Mouse (Mus musculus): ENCODE results near the gene Sec31a. TPM values are rescaled to one million over a fixed set of nuclear protein-coding genes. Genes with fewer than 3 reads are reported as not detected.

The Sec31a gene
- polyA plus RNA-seq, 1 experiment from 2014 or later = 92.2 TPM

- Histone ChIP-seq H3K27ac (ENCODE audit: low read depth, low read length) (no peak overlapping the region), H3K36me3 (ENCODE audit: control insufficient read depth, insufficient read depth, low read length) (peaks cover 9% of the 10 kb centered on the region; the same call in 1 of the 2 replicates), H3K9ac (ENCODE audit: low read length) (no peak overlapping the region), H3K4me2 (no peak overlapping the region), H3K27me3 (ENCODE audit: control insufficient read depth, insufficient read depth, low read length) (no peaks in the 10 kb centered on the region), H3K4me1 (ENCODE audit: control insufficient read depth, insufficient read depth, low read length) (no peaks in the 10 kb centered on the region), H3K9me3 (ENCODE audit: control insufficient read depth, low read length) (no peaks in the 10 kb centered on the region), H3K4me3 (ENCODE audit: low read depth, low read length) (no peak overlapping the region)
- ATAC-seq (ENCODE audit: low FRiP score) = no peak
- DNase-seq (ENCODE audit: low spot score, missing footprints) = no peak
- WGBS = 93% methylated on average over 6 of the region's 6 CpGs
Measured at GRCm38 (mm10) chr5:100369093-100369492, 46.9 kb downstream of the Sec31a start.

DNA sequence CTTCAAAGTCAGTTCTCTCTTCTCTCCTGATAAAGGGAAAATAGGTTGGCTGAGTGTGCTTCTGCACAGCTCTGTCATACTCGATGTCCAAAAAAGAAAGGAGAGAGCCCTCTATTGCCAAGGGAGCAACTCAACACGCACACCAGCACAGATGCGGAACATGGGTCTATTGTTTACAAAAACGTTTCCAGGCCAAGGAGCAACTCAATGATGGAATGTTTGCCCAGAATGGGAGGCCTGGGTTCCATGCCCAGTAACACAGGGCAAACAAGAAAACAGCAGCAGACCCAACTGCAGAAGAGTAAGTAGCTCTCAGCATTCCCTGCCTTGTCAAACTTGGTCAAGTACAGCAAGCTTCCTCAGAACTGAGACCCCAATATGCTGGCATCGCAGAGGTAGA lies 47.5 kb downstream of the Sec31a start:
- Histone ChIP-seq H3K36me3 (ENCODE audit: control insufficient read depth, insufficient read depth, low read length) (peaks cover 11% of the 10 kb centered on the region), H3K27me3 (ENCODE audit: control insufficient read depth, insufficient read depth, low read length) (no peaks in the 10 kb centered on the region), H3K9ac (ENCODE audit: low read length) (no peak overlapping the region), H3K27ac (ENCODE audit: low read depth, low read length) (no peak overlapping the region), H3K4me3 (ENCODE audit: low read depth, low read length) (no peak overlapping the region), H3K4me1 (ENCODE audit: control insufficient read depth, insufficient read depth, low read length) (no peaks in the 10 kb centered on the region), H3K9me3 (ENCODE audit: control insufficient read depth, low read length) (no peaks in the 10 kb centered on the region), H3K4me2 (no peak overlapping the region)
- no peak for DNase-seq (ENCODE audit: low spot score, missing footprints)
- ATAC-seq (ENCODE audit: low FRiP score) = no peak
- 83% methylated on average over 5 of the region's 5 CpGs for WGBS

- no peak overlapping the region for H3K4me2 ChIP-seq
- H3K4me1 ChIP-seq (ENCODE audit: control insufficient read depth, insufficient read depth, low read length) = no peaks in the 10 kb centered on the region
- no peak overlapping the region for H3K4me3 ChIP-seq (ENCODE audit: low read depth, low read length)
- 91% methylated on average over 2 of the region's 2 CpGs for WGBS
- H3K36me3 ChIP-seq (ENCODE audit: control insufficient read depth, insufficient read depth, low read length) = peaks cover 11% of the 10 kb centered on the region
- ATAC-seq (ENCODE audit: low FRiP score) (no peak), DNase-seq (ENCODE audit: low spot score, missing footprints) (no peak)
- H3K9ac ChIP-seq (ENCODE audit: low read length) = no peak overlapping the region
- H3K27ac ChIP-seq (ENCODE audit: low read depth, low read length) = no peak overlapping the region
- no peaks in the 10 kb centered on the region for H3K27me3 ChIP-seq (ENCODE audit: control insufficient read depth, insufficient read depth, low read length)
- H3K9me3 ChIP-seq (ENCODE audit: control insufficient read depth, low read length) = no peaks in the 10 kb centered on the region
Measured at GRCm38 (mm10) chr5:100367051-100367450, 49.0 kb downstream of the Sec31a start.

- no peaks in the 10 kb centered on the region for H3K9me3 ChIP-seq (ENCODE audit: control insufficient read depth, low read length)
- H3K9ac ChIP-seq (ENCODE audit: low read length) = no peak overlapping the region
- H3K27me3 ChIP-seq (ENCODE audit: control insufficient read depth, insufficient read depth, low read length) = no peaks in the 10 kb centered on the region
- H3K27ac ChIP-seq (ENCODE audit: low read depth, low read length) = no peak overlapping the region
- no peak overlapping the region for H3K4me2 ChIP-seq
- WGBS = 96% methylated on average over 6 of the region's 6 CpGs
- DNase-seq (ENCODE audit: low spot score, missing footprints) = no peak
- no peak overlapping the region for H3K4me3 ChIP-seq (ENCODE audit: low read depth, low read length)
- peaks cover 2% of the 10 kb centered on the region for H3K36me3 ChIP-seq (ENCODE audit: control insufficient read depth, insufficient read depth, low read length)
- no peaks in the 10 kb centered on the region for H3K4me1 ChIP-seq (ENCODE audit: control insufficient read depth, insufficient read depth, low read length)
- no peak for ATAC-seq (ENCODE audit: low FRiP score)
Measured at GRCm38 (mm10) chr5:100360296-100360695, 55.7 kb downstream of the Sec31a start.

DNA sequence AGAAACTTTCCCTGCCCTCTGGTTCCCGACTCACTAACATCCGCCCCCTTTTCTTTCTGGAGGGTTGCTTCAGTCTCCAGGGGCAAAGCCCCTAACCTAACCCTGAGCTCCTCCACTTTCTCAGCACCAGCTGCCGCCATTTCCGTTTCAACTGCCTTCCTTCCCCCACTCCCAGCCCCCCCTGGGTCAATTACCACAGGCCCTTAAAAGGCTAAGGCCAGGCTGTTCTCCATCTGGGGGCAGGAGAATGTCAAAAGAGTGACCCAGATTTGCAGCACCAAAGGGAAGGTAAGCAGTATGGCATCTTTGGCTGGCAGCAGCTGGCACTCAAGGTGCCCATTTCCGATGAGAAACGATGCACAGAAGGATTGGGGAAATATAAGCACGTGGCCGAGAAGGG lies 57.7 kb downstream of the Sec31a start:
- no peaks in the 10 kb centered on the region for H3K27me3 ChIP-seq (ENCODE audit: control insufficient read depth, insufficient read depth, low read length)
- H3K9me3 ChIP-seq (ENCODE audit: control insufficient read depth, low read length) = no peaks in the 10 kb centered on the region
- ATAC-seq (ENCODE audit: low FRiP score) (no peak), DNase-seq (ENCODE audit: low spot score, missing footprints) (no peak)
- H3K9ac ChIP-seq (ENCODE audit: low read length) = no peak overlapping the region
- H3K4me2 ChIP-seq = no peak overlapping the region
- H3K4me1 ChIP-seq (ENCODE audit: control insufficient read depth, insufficient read depth, low read length) = no peaks in the 10 kb centered on the region
- WGBS = 60% methylated on average over 8 of the region's 8 CpGs
- no peaks in the 10 kb centered on the region; the same call in 1 of the 2 replicates for H3K36me3 ChIP-seq (ENCODE audit: control insufficient read depth, insufficient read depth, low read length)
- no peak overlapping the region for H3K27ac ChIP-seq (ENCODE audit: low read depth, low read length)
- no peak overlapping the region for H3K4me3 ChIP-seq (ENCODE audit: low read depth, low read length)

- 95% methylated on average over 20 of the region's 20 CpGs for WGBS
- no peaks in the 10 kb centered on the region for H3K27me3 ChIP-seq (ENCODE audit: control insufficient read depth, insufficient read depth, low read length)
Measured at GRCm38 (mm10) chr5:100354644-100355043, 61.4 kb downstream of the Sec31a start.

GRCm38 (mm10) chr5:100352986-100353848 lies 62.8 kb downstream of the Sec31a start:
- Histone ChIP-seq H3K9me3 (ENCODE audit: control insufficient read depth, low read length) (no peaks in the 10 kb centered on the region), H3K4me1 (ENCODE audit: control insufficient read depth, insufficient read depth, low read length) (peaks cover 4% of the 10 kb centered on the region; the same call in 1 of the 2 replicates), H3K4me2 (no peak overlapping the region), H3K9ac (ENCODE audit: low read length) (no peak overlapping the region), H3K36me3 (ENCODE audit: control insufficient read depth, insufficient read depth, low read length) (no peaks in the 10 kb centered on the region), H3K4me3 (ENCODE audit: low read depth, low read length) (no peak overlapping the region), H3K27me3 (ENCODE audit: control insufficient read depth, insufficient read depth, low read length) (no peaks in the 10 kb centered on the region), H3K27ac (ENCODE audit: low read depth, low read length) (no peak overlapping the region)
- 76% methylated on average over 10 of the region's 10 CpGs for WGBS
- no peak for ATAC-seq (ENCODE audit: low FRiP score)
- DNase-seq (ENCODE audit: low spot score, missing footprints) = no peak

More at GRCm38 (mm10) chr5:100354644-100355043, 61.4 kb downstream of the Sec31a start:
- Histone ChIP-seq H3K4me2 (no peak overlapping the region), H3K27ac (ENCODE audit: low read depth, low read length) (no peak overlapping the region), H3K36me3 (ENCODE audit: control insufficient read depth, insufficient read depth, low read length) (no peaks in the 10 kb centered on the region), H3K4me3 (ENCODE audit: low read depth, low read length) (no peak overlapping the region), H3K4me1 (ENCODE audit: control insufficient read depth, insufficient read depth, low read length) (no peaks in the 10 kb centered on the region), H3K9ac (ENCODE audit: low read length) (no peak overlapping the region), H3K9me3 (ENCODE audit: control insufficient read depth, low read length) (no peaks in the 10 kb centered on the region)
- ATAC-seq (ENCODE audit: low FRiP score) (no peak), DNase-seq (ENCODE audit: low spot score, missing footprints) (no peak)

DNA sequence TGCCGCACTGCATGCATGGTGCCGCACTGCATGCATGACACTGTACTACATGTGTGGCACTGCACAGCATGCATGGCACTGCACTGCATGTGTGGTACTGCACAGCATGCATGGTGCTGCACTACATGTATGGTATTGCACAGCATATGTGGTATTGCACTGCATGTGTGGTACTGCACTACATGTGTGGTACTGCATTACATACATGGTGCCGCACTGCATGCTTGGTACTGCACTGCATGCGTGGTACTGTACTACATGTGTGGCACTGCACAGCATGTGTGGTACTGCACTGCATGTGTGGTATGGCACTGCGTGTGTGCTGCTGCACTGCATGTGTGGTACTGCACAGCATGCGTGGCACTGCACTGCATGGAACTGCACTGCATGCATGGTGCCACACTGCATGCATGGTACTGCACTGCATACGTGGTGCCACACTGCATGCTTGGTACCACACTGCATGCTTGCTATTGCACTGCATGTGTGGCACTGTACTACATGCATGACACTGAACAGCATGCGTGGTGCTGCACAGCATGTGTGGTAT lies 65.1 kb downstream of the Sec31a start:
- ATAC-seq (ENCODE audit: low FRiP score) = peak; percentile 43; the same call in 1 of the 2 replicates
- H3K36me3 ChIP-seq (ENCODE audit: control insufficient read depth, insufficient read depth, low read length) = no peaks in the 10 kb centered on the region
- H3K4me3 ChIP-seq (ENCODE audit: low read depth, low read length) = no peak overlapping the region
- DNase-seq (ENCODE audit: low spot score, missing footprints) = no peak
- H3K4me2 ChIP-seq = no peak overlapping the region
- no peaks in the 10 kb centered on the region for H3K9me3 ChIP-seq (ENCODE audit: control insufficient read depth, low read length)
- H3K4me1 ChIP-seq (ENCODE audit: control insufficient read depth, insufficient read depth, low read length) = peaks cover 4% of the 10 kb centered on the region; the same call in 1 of the 2 replicates
- no peak overlapping the region for H3K27ac ChIP-seq (ENCODE audit: low read depth, low read length)
- no peak overlapping the region for H3K9ac ChIP-seq (ENCODE audit: low read length)
- no peaks in the 10 kb centered on the region for H3K27me3 ChIP-seq (ENCODE audit: control insufficient read depth, insufficient read depth, low read length)
- WGBS = 96% methylated on average over 8 of the region's 8 CpGs

Measured in midbrain, embryonic 11.5 days (tissue).